Mouse (Mus musculus) liver, adult 2 months (tissue): ENCODE data around the gene Sprr2k.

Source experiments
- CTCF ChIP-seq: fragments of 200-500 bp; IDR thresholded peaks from 2 replicates; pipeline ENCODE4 v1.5.1; 2011; ENCODE audit warnings: low read depth, low read length, control low read depth
- POLR2A ChIP-seq: fragments of 200-500 bp; IDR thresholded peaks from 2 replicates; pipeline ENCODE4 v1.6.1; 2011; ENCODE audit warnings: low read length, control low read depth; ENCODE audit not compliant: insufficient read depth; ENCODE audit errors: extremely low read depth

- TF ChIP-seq CTCF (no peak), POLR2A (no peak)
Measured at GRCm38 (mm10) chr3:92385385-92385784, 47.0 kb upstream of the Sprr2k start, which contains the start of gene Sprr2h.
